ENCODE assay signal across 25 mouse cellular contexts in genomic region chr5:37107611-37108010, GRCm38 (mm10). TPM values are rescaled to one million over a fixed set of nuclear protein-coding genes. Genes with fewer than 3 reads are reported as not detected.
DNase-seq lines count a peak whose midpoint lies in the region; ATAC-seq and TF ChIP-seq lines count a peak whose summit lies in the region.
"Had no signal": no experiment of that assay in that cellular context is flagged by ENCODE, and none has a peak within 500 bp of the region (broad histone marks: within the 10 kb centered on the region; RNA-seq: fewer than 3 reads in every experiment).

No protein-coding gene starts in this region.

- peak overlapping the region; percentile 36; the same call in 1 of the 2 replicates for H3K27ac ChIP-seq in layer of hippocampus, adult 2 months
- no peak overlapping the region for H3K27ac ChIP-seq in kidney, embryonic 14.5 days (ENCODE audit: low read depth, low read length)
- H3K27ac ChIP-seq in forebrain, embryonic 15.5 days (replicated peaks), result no peak overlapping the region
- H3K27ac ChIP-seq: embryonic facial prominence, embryonic 12.5 days; gastrocnemius, adult 2 months; hindbrain, embryonic 10.5 days had no signal

- ATAC-seq in kidney, embryonic 14.5 days (ENCODE audit: low FRiP score, low TSS enrichment), result no peak
- no peak for ATAC-seq in forebrain, embryonic 15.5 days (replicated peaks)
- ATAC-seq: forebrain, embryonic 16.5 days had no signal

- H3K36me3 ChIP-seq in kidney, embryonic 14.5 days (ENCODE audit: control insufficient read depth, insufficient read depth, low read length), result no peaks in the 10 kb centered on the region
- H3K36me3 ChIP-seq in forebrain, embryonic 15.5 days, result no peaks in the 10 kb centered on the region
- H3K36me3 ChIP-seq: embryonic facial prominence, embryonic 12.5 days; heart, embryonic 12.5 days; hindbrain, embryonic 10.5 days had no signal

- H3K4me3 ChIP-seq in layer of hippocampus, adult 2 months, result no peak overlapping the region
- H3K4me3 ChIP-seq in kidney, embryonic 14.5 days (ENCODE audit: low read length), result no peak overlapping the region
- no peak overlapping the region for H3K4me3 ChIP-seq in forebrain, embryonic 15.5 days
- H3K4me3 ChIP-seq: embryonic facial prominence, embryonic 12.5 days; gastrocnemius, adult 2 months; heart, embryonic 12.5 days; hindbrain, embryonic 10.5 days had no signal

- no peaks in the 10 kb centered on the region for H3K4me1 ChIP-seq in kidney, embryonic 14.5 days (ENCODE audit: control insufficient read depth, insufficient read depth, low read length)
- peaks cover 18% of the 10 kb centered on the region for H3K4me1 ChIP-seq in forebrain, embryonic 15.5 days
- H3K4me1 ChIP-seq: embryonic facial prominence, embryonic 12.5 days; heart, embryonic 12.5 days had no signal

- no peaks in the 10 kb centered on the region for H3K9me3 ChIP-seq in kidney, embryonic 14.5 days (ENCODE audit: control insufficient read depth, low read length)
- H3K9me3 ChIP-seq in forebrain, embryonic 15.5 days, result no peaks in the 10 kb centered on the region
- H3K9me3 ChIP-seq: embryonic facial prominence, embryonic 12.5 days; heart, embryonic 12.5 days; hindbrain, embryonic 10.5 days had no signal

- no peak overlapping the region for H3K4me2 ChIP-seq in kidney, embryonic 14.5 days (replicated peaks; ENCODE audit: low read depth, low read length)
- no peak overlapping the region for H3K4me2 ChIP-seq in forebrain, embryonic 15.5 days (replicated peaks)
- H3K4me2 ChIP-seq: embryonic facial prominence, embryonic 12.5 days; heart, embryonic 12.5 days; hindbrain, embryonic 14.5 days had no signal

- no peaks in the 10 kb centered on the region; the same call in 1 of the 2 replicates for H3K27me3 ChIP-seq in kidney, embryonic 14.5 days (ENCODE audit: control insufficient read depth, insufficient read depth, low read length)
- no peaks in the 10 kb centered on the region for H3K27me3 ChIP-seq in forebrain, embryonic 15.5 days
- H3K27me3 ChIP-seq: embryonic facial prominence, embryonic 12.5 days had no signal

- H3K9ac ChIP-seq in kidney, embryonic 14.5 days (ENCODE audit: low read depth, low read length), result no peak overlapping the region
- no peak overlapping the region for H3K9ac ChIP-seq in forebrain, embryonic 15.5 days (replicated peaks)
- H3K9ac ChIP-seq: embryonic facial prominence, embryonic 12.5 days; heart, embryonic 12.5 days; hindbrain, embryonic 14.5 days had no signal

- 86% methylated on average over 6 of the region's 6 CpGs for WGBS in kidney, embryonic 14.5 days
- 80% methylated on average over 6 of the region's 6 CpGs for WGBS in forebrain, embryonic 15.5 days

- DNase-seq in layer of hippocampus, adult 2 months (ENCODE audit: low spot score in 2 of 2), result no peak
- no peak for DNase-seq in layer of hippocampus, postnatal 36 days
- peak; percentile 83 for DNase-seq in A20 (ENCODE audit: low read depth, low spot score)
- DNase-seq in thymus, adult 18-20 months, result peak; percentile 25 to 57
- peak; percentile 70 for DNase-seq in thymus, postnatal 14 days
- DNase-seq in right cerebral cortex, postnatal 4 days, result no peak
- DNase-seq: adrenal gland, adult 2 months; adrenal gland, postnatal 36 days; cerebellum, adult 11 months; cerebellum, adult 8-10 months; cerebellum, postnatal 14 days; gastrocnemius, adult 2 months; gastrocnemius, postnatal 25 days had no signal

- no peak for TF ChIP-seq CTCF in layer of hippocampus, adult 2 months (conservative IDR thresholded peaks at IDR 0.05)

RNA-seq across cellular contexts. Expression of gene Gm1043, which starts 22.4 kb away (rescaled TPM):
- 10 to 100 TPM; 31.8 to 33.1 TPM for total RNA-seq in layer of hippocampus, adult 2 months (2021)
- 10 to 100 TPM; 28.7 to 32.6 TPM for total RNA-seq in layer of hippocampus, postnatal 36 days (2021)
- polyA plus RNA-seq in kidney, embryonic 14.5 days (2014; fragmentation: Nextera tagmentation; extraction: Ambion mirVana), result not detected in 2 replicates
- 2.3 and 2.6 TPM in 2 replicates for polyA plus RNA-seq in forebrain, embryonic 15.5 days (2015; fragmentation: Nextera tagmentation; extraction: Ambion mirVana)
- total RNA-seq: common myeloid progenitor, adult 5-6 weeks; ES-E14; gastrocnemius, adult 2 months; gastrocnemius, postnatal 25 days; granulocyte monocyte progenitor cell, adult 5-6 weeks; heart, postnatal 25 days had no signal
- polyA plus RNA-seq: embryonic facial prominence, embryonic 12.5 days; heart, embryonic 12.5 days; heart, embryonic 16.5 days had no signal

Comparison
In these comparisons a context has a peak if more than half of its experiments do, and no peak if none do; other contexts are left out.
1. DNase-seq: peak in A20 (single experiment), thymus, adult 18-20 months (2 of 2) and thymus, postnatal 14 days (single experiment); none in layer of hippocampus, adult 2 months (0 of 2), layer of hippocampus, postnatal 36 days (0 of 2) and right cerebral cortex, postnatal 4 days (single experiment).